Mouse (Mus musculus): ENCODE measurements around the gene Phactr1.

The Phactr1 gene

DNA sequence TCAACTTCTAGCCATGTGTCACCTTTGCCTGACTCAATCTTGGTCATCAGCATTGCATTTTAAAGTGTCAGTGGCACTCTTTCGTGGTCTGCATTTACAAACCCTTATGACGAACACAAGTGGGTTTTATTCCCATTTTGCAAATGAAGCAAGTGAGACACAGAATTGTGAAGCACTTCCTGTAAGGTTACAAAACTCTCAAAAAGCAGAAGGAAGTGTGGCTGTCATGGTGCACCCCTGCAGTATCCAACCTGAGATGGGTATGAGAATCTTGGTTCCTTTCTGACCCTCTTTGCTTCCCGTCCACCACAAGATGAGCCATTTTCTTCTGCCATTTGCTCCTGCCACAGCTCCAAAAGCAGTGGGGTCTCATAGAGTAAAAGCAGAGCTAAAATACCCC is 295.7 kb downstream of the Phactr1 start:
- no peak for DNase-seq (ENCODE audit: low spot score)

DNA sequence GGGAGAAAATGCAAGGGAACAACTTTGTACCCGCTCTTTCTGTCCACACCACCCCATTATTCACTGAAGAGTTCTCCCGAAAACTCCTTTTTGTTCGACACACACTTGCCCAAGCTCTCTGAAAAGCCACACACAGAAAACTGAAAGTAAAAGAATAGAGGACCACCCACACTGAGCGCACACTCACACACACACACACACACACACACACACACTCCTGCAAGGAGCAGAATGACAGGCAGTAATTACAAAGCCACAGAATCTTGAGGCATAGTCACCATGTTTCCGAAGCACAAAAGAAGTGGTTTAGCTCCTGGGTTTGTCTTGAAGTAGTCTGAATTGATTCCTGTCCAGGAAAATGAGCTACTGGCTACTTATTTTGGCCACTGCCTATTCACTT is 296.5 kb downstream of the Phactr1 start:
- DNase-seq (ENCODE audit: low spot score) = no peak

DNA sequence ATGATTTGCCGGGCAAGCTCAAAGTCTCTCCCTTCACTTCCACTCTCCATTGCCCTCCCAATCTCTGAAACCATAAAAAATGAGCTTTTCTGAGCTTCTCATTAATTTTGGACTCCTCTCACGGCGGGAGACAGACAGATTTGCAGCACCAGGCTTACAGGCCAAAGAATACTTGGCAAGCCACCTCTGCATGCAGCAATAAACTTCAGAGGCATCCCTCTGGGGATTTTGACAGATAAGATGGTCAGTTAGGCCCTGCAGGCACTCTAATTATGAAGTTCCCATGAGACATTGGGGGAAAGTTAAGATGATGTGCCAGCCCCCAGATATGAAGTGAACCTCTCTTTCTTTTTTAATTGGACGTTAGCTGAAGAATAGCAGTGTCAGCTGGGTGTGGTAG is 300.2 kb downstream of the Phactr1 start:
- DNase-seq (ENCODE audit: low spot score) = no peak

DNA sequence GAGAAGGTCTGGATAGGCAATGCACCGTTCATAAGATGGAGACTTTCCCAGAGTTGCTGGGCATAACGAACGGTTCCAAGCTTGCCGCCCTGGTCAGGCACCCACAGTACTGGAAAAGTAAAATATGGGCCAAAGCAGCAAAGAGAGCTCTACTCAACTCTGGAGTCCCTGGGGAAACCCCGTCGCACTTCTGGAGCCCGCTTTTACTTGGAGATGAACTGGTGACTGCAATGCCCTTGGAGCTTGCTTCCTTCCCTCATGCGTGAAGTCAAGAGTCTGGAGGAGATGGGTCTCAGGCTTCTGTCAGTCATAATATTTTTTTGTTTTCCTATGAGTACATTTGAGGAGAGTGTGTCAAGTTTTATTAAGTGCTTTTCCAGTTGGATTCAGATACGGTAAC is 302.2 kb downstream of the Phactr1 start:
- DNase-seq (ENCODE audit: low spot score) = no peak

DNA sequence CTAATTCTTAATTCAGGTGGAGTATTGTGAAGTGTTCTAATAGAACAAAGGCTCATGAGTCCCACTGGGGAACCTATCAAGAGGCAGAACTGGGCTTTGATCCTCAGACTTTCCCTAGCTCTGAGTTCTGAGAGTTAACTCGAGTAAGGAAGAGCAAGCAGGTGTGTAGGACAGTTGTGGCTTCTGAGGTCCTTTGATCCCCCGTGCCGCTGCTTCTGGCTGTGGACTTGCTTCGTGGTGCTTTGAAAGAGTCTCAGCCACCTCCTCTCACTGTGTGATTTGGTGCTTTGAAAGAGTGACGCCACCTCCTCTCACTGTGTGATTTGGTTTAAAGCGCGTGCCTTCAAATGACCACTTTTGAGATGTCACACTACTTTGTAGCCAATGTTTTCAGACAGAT is 305.4 kb downstream of the Phactr1 start:
- no peak for DNase-seq (ENCODE audit: low spot score)

DNA sequence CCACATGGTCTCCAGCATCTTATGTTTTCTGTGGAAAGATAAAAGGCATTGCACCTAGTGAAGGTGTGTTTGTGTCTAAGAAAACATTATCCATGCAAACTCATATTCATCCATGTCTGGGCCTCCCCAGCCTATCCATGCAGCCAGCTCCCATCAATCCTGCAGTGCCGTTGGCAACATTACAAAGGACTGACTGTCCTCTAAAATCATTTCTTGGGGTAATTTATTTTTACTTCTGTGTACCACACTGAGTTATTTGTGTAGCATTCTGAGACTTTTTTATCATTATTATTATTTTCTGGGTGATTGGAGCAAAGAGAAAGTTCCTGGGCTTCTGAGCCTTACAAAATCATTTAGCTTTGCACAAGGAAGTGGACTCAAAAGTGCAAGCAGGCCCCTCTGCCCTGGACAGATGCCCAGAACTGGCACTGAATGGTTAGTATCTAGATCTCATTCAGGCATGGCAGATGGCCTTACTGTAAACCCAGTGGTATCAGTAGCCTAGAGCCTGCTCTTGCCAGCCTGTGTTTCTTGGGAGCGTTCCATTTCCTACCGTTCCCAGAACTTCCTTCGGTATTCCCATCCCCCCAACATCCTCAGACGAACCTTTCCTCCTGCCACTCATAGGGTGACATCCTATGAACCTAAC is 307.6 kb downstream of the Phactr1 start:
- DNase-seq (ENCODE audit: low spot score) = peak; percentile 19

DNA sequence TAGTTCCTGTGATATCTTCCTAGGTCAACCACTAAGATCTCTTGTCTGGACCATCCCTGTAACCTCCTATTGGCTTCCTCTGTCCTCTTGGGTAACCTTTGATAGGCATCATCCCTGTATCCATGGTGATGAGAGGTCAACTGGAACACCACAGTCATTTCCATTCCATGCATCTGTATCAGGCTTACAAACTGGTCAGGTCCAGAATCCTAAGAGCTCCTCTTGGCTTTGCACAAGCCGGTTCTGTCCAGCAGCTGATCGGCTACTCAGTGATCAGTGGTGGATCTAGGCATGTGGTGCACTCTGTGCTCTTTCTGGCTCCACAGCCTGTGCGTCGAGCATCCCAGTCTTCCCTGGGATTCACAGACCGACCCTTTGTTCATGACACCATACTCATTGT is 309.1 kb downstream of the Phactr1 start:
- DNase-seq (ENCODE audit: low spot score) = no peak

DNA sequence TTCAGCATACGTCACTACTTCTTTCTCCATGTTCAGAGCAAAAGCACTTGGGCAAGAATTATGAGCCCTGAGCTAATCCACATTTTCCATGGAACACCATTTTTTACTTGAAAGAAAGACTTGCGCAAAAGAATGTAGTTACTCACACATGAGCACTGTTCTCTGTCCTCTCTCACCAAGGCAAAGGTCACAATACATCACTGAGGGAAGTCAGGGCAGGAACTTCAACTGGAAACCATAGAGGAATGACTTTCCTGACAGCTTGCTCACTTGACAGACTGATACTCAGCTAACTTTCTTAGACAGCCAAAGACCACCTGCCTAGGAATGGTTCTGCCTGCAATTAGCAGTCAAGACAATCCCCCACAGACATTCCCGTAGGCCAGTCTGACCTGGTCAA is 309.6 kb downstream of the Phactr1 start:
- DNase-seq (ENCODE audit: low spot score) = no peak

DNA sequence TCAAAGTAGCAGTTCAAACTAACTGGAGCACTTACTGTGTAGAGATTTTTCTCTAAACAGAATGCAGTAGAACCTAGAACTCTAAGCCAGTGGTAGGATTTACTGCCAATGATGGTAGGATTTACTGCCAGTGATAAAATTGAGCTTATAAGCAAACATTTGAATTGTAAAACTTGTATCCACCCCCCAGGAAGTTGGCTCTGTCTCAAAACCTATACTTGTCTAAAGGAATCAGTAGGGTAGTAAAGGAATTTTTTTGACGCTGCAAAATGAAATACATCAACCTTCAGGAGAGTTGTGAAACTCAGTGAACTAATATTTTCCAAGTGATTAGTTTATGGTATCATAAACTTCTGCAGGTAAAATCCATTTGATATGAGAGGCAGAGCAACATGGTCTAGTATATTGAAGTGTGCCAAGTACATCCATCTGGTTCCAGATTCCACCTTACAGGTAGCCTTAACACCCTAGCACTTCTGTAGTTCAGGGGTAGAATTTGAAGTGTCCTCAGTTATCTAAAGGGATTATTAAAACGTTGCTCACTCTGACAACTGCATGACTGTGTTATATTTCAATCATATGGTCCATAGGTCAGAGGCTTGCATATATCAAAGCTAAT is 310.2 kb downstream of the Phactr1 start:
- no peak for DNase-seq (ENCODE audit: low spot score)

DNA sequence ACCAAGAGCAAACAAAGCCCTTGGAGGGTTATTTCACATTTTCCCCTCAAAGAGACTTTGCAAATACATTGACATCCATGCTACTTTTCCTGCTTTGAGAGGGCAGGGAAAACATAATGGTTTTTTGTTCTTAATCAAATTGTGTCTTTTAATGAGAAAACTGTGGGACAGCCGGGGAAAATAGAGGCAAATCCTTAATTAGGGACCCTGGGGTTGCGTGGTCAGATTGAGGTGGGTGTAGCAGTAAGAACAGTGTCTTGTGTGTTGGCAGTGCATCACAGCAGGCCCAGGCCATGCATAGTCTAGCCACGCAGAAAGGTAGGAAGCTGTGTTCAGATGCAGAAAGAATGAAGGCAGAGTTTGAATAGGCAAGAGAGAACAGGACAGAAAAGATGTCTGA is 310.7 kb downstream of the Phactr1 start:
- no peak for DNase-seq (ENCODE audit: low spot score)

DNA sequence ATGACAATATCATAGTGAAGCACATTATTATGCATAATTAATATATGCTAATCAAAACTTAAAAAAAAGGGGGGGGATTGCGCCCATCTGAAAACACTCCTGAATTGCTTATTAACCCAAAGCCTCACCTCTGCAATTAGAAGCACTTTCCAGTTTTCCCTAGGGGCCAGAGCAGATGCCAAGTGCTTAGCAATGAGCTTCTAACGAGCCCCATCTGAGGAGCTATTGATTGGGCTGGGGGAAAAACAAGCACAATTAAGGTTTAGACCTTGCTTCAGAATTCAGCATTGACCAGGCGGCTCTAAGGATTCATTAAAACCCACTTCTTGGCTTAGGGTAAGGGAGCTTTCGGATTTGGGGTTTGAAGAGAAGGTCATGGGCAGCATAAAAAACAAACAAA is 311.9 kb downstream of the Phactr1 start:
- no peak for DNase-seq (ENCODE audit: low spot score)

DNA sequence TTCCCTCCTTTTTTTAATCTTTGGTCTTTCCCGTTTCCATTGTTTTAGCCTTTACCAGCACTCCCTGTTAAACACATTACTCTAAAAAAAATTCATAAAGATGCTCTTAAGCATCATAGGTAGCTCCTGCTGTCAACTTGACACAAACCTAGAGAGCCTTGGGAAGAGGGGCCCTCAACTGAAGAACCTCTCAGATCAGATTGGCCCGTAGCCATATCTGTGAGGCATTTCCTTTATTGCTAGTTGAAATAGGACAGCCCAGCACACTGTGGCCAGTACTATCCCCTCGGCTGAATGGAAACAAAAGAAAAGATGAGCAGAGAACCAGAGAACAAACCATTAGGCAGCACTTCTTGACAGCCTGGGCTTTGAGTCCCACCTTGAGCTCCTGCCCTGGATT is 313.9 kb downstream of the Phactr1 start:
- no peak for DNase-seq (ENCODE audit: low spot score)

DNA sequence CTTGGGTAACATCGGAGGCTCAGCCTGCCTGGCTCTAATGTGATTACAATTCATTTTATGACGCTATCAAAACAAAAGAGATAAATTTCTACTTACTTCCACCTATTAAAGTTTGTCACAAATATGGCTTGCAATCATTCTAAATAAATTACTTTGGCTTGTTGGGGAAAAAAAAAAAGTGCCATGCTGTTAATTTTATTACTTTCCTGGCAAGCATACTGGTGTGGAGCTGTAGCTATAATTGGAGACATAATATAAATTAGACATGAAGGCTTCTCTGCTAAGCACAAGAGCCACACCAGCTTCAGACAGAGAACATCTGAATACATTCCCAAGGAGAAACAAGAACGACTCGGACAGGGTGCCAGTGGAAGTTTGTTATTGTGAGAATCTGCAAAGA is 315.8 kb downstream of the Phactr1 start:
- no peak for DNase-seq (ENCODE audit: low spot score)

DNA sequence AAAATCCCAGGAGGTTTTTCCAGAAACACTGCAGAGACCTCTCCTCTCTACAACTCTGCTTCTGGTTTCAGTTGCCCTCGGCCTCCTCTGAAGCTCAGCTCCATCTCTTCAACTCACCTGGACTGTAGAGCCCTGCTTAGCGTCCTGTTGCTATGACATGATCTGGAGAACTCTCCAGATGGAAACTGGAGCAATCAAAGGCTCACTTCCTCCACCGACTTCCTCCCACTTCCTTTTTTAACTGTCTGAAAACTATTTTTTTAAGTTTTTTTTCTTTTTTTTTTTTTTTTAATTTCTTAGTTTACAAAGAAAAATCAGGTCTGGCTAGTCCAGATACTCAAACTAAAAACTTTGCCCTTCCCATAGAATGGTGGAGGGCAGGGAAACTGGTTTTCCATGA is 318.9 kb downstream of the Phactr1 start:
- DNase-seq (ENCODE audit: low spot score) = no peak

DNA sequence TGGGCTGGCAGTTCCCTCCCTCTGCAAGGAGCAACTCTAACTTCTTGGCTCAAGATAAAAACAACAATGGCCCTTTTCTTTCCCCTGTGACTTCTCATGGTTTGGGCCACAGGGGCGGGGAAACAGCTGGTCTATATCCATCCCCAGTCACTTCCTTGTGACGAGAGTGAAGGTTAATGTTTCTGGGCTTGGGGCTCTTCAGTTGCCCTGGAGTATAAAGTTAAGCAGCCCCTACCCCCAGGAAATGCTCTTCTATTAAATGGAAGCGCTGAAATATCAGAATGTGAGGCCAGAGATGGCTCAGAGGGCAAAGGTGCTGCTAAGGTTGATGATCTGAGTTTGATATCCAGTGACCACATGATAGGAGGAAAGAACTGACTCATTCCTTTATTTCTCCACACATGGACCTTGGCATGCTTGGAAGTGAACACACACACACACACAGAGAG is 324.7 kb downstream of the Phactr1 start:
- DNase-seq (ENCODE audit: low spot score) = no peak

DNA sequence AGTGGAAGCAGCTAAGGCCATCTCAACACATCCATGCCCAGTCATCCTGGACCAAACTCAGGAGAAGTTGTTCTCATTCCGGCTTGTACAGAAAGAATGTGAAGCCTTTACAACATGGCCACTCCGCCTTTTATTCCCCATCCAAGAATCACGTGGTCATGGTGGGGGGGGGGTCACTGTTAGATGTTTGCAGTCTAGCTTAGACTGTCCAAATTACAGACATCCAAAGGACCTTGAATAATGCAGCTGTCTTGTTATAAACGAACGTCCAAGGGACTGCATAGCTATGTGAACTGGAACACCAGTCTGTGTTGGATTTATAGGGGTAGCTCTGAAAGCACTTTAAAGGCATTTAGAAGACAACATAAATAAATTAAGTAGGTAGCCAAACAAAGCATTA is 328.0 kb downstream of the Phactr1 start:
- no peak for DNase-seq (ENCODE audit: low spot score)

DNA sequence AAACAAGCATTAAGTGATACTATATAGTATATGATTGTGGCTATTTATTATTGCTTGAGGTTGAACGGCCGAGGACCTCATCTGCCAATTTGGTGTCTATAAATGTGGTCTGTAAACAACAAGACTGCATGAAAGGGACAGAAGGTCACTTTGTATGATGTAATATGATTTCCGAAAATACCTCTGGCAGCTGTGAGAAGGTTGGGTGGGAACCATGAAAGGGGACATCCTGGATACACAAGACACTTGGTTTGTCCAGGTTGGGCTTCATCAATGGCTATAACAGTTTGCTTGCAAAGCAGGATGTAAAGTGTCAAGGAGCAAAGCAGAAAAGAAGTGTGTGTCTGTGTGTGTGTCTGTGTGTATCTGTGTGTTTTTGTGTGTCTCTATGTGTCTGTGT is 329.2 kb downstream of the Phactr1 start:
- DNase-seq (ENCODE audit: low spot score) = no peak

DNA sequence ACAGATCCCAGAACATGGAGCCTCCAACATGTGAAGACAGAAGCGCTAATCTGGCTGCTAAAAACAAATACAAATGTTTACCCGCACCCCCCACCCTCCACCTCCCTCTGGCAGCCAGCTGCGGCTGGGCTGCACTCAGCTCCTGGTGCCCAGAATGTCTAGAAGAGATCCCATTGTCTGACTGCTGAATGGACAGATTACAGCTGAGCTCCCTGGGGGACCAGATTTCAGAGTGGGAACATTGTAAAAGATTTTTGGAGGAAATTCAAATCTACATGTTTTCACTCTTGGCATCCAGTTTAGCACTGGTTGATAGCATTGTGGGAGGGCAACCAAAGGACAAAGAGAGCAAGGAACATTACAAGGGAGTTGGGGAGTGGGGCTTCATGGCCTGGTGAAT is 331.1 kb downstream of the Phactr1 start:
- DNase-seq (ENCODE audit: low spot score) = no peak

DNA sequence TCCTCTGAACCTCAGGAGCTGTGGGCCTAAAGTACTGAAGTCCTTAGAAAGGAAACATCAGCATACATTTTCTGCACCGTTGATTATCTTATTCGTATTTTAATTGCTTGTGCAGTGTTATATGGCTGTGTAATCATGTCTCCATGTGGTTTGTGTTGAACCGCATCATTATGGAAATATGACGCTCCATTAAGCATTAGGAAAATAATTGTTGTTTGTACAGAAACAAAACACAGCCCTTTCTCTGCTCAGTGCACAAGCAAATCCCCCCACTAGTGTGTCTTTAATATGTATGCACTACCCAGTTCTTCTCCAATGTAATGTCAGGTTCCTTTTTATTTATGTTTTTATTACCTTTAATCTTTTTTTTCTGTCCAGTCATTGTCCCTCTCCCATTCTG is 333.6 kb downstream of the Phactr1 start:
- no peak for DNase-seq (ENCODE audit: low spot score)

DNA sequence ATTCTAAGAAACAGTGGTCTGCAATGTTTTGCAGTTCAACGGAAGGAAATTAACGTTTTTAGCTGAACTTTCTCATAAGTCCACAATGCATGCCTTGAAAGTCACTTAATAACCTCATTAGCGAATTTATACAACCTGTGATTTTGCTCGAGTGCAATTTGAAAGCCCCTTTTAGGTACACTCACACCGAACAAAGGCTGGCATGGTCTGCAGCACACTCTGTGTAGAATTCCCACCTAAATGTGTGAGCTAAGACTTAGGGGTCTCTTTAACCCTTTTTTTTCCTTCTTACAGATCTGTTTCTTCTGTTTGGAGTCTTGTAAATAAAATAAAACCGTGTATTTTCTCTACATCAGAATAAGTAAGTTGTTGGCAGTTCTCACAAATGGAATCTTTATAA is 335.3 kb downstream of the Phactr1 start:
- no peak for DNase-seq (ENCODE audit: low spot score)

DNA sequence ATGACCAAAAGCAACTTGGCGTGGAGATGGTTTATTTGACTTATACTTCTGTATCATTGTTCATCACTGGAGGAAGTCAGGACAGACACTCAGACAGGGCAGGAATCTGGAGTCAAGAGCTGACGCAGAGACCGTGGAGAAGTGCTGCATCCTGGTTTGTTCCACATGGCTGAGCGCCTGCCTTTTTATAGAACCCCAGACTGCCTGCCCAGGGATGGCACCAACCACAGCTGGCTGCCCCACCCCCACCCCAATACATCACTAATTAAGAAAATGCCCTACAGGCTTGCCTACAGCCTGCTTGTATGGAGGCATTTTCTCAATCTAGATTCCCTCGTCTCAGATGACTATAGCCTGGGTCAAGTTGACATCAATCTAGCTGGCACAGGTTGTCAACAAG is 338.4 kb downstream of the Phactr1 start:
- DNase-seq (ENCODE audit: low spot score) = no peak

DNA sequence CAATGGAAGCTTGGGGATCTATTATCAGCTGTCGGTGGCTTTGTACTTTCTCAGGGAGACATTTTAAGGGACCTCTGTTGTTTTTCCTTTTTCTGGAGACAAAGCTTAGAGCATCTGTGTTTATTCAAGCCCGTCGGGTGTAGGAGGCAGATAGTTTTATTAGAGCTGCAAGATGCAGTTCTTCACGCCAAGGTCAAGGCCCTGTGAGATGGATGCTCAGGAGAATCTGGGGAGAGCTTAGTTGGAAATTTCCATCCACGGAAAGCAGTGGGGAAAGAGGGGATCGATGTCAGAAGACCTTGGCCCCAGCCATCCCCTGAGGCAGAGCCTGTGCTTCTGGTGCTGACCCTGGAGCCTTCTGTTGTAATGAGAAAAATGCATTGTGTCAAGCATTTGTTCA is 340.6 kb downstream of the Phactr1 start:
- DNase-seq (ENCODE audit: low spot score) = no peak

DNA sequence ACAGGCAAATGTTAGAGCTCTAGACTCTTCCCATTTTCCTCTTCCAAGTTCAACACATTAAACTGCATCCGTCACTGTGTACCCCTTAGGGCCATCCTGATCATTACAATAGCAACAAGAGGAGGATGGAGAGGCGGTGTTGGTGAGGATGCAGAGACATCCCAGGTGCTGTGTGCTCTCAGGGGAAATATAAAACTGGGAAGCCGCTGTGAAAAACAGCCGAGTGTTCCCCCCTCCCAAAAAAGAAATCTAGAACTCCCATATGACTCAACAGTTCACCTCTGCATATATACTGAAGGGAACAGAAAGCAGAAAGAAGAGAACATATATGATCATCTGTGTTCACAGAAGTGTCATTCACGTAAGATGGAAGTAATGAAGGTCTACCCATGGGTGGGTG is 342.6 kb downstream of the Phactr1 start:
- DNase-seq (ENCODE audit: low spot score) = no peak

DNA sequence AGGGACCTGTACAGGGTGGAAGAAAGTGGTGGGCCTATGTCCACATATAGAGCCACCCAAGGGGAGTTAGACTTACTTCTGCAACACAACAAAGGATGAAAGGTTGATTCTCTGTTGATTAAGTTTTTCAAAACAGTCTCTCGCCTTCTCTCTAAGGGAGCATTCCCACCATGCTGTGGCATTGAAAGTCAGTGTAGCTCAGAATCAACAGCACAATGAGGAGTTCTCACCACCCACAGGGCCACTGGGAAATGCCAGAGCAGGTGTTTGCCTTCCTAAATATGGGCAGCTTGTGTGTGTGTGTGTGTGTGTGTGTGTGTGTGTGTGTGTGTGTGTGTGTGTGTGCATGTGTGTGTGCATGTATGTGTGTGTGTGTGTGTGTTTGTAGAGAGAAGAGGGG is 347.1 kb downstream of the Phactr1 start:
- DNase-seq (ENCODE audit: low spot score) = no peak
